Mouse (Mus musculus): Measurements from ENCODE around the gene Cd300lb.

The Cd300lb gene

DNA sequence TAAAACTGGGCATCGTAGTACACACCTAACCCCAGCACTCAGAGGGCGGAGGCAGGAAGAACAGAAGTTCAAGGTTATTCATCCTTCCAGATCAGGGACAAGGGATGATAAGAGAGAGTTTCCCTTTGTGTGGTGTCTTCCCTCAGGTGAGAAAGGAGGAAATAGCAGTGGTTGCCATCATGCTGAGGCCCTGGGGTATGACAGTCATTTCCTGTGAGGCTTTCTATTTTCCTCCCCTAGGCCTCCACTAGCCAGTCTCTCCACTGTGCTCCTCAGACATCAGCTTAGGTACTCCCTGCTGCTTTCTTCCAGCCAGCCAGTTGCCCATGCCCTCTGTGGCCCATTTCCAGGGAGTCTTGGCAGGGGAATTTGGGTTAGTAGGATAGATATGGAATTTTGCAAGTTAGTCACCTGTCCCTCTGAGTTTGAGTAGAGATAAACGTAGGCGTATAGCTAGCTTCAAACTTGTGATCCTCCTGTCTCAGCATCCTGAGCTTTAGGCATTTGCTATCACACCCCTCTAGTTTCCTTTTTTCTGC, 50.9 kb downstream of the Cd300lb start:
- no peak for DNase-seq (ENCODE audit: low read depth, low spot score)

DNA sequence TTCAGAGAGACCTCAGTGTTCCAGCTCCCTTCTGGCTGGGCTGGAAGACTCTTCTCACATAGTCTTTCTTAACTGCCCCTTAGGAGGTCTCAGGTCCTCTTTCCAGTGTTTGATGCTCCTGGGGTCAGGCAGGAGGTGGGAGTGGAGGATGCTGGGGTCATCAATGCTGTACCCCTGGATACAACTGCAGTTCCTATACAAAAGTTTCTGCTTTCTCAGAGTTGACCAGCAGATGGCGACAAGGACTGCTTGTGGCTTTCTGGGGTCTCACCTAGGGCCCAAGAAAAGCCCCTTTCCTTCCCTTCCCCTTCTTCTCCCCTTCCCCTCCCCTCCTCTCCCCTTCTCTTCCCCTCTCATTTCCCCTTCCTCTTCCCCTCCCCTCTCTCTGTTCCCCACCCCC, 53.6 kb downstream of the Cd300lb start:
- DNase-seq (ENCODE audit: low read depth, low spot score) = no peak

DNA sequence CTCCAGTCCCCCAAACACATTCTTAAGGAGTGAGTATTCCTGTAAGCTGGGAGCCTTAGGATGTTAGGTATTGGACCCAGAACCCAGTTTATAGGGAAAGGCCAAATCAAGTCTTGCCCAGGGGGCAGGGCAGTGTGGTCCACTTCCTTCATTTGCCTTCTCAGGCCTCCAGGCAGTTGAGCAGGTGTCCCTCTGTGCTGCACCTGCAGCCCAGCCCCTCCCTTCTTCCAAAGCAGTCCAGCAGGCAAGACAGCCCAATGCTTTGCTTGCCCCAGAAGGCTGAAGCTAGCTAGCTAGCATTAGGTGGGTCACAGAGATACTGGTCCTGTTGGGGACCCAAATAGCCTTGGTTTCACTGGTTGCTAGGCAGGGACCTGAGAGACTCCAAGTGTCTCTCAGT, 54.0 kb downstream of the Cd300lb start:
- DNase-seq (ENCODE audit: low read depth, low spot score) = no peak

DNA sequence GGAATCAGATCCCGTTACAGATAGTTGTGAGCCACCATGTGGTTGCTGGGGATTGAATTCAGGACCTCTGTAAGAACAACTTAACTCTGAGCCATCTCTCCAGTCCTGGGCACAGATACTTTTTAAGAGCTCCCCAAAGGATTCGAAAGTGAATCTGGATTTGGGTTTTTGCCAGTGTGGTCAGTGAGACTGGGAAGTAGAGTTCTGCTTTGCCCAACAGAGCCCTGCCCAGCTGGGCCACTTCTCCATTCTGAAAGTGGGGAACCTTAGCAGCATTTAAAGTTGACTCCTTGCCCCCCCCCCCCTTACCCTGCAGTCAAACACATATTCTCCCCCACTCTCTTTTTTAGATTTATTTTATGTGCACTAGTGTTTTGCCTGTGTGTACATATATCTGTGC, 54.5 kb downstream of the Cd300lb start:
- DNase-seq (ENCODE audit: low read depth, low spot score) = no peak

DNA sequence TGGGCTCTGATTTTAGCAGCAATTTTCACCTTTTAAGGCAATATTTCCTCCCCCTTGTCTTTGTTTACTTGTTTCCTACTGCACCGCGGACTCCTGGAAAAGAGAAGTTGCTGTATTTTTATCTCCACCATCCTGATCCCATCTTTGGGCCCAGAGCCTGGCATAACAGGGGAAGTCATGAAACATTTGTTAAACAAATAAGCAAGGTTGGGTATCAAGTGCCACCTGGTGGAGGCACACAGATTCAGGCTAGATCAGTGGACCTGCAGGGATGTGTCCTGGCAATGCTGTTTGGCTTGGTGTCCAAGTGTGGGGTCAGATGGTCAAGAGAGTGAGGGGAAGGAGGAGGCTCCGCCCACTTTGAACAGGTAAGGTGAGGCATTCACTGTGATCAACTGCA, 57.0 kb downstream of the Cd300lb start:
- DNase-seq (ENCODE audit: low read depth, low spot score) = no peak

DNA sequence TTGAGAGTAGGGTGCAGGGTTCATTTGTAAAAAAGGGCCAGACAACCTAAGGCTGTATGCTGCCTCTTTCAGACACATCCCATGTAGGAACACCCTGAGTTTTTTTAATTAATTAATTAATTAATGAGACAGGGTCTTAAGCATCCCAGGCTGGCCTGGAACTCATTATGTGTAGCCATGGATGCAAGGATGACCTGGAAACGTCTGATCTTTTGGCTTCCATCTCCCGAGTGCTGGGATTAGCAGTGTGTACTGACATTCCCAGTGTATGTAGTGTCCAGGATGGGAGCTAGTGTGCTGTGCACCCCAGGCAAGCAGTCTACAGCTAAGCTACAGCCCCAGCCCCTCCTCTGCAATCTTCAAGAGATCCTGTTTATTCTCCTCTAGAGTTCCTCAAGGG, 57.6 kb downstream of the Cd300lb start:
- no peak for DNase-seq (ENCODE audit: low read depth, low spot score)

DNA sequence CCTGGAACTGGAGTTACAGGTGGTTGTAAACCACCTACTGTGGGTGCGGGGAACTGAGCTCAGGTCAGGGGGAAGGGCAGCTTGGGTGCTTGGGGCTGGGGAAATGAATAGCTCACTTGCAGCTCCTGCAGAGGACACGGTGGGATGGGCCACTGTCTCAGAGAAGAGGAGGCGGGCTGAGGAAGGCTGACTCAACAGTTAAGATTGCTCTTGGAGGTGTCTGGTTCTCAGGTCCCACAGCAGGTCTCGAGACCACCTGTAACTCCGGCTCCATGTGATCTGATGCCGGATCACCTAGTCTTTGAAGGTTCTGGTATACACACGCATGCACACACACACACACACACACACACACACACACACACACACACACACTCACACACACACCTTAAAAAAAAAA, 58.0 kb downstream of the Cd300lb start:
- no peak for DNase-seq (ENCODE audit: low read depth, low spot score)

DNA sequence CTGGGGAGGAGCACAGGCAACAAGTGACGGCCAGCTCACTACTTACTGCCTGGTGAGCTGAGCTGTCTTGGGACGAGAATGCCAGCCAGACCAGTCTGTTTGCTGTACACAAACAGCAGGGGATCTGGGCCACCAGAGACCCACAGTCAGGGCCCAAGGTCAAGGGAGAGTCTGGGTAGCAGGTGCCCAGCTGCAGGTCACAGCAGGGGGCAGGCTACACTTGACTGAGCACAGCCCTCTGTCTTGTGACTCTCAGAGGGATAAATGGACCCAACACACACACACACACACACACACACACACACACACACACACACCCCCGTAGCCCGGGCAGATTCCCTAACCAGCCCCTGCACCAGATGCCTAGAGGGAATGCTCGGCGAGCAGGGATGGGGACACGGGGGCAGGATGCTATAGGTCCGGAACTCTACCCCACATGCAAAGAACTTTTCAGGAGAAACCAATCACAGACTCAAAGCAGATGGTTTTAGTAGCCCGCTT, 58.8 kb downstream of the Cd300lb start:
- DNase-seq (ENCODE audit: low read depth, low spot score) = no peak

DNA sequence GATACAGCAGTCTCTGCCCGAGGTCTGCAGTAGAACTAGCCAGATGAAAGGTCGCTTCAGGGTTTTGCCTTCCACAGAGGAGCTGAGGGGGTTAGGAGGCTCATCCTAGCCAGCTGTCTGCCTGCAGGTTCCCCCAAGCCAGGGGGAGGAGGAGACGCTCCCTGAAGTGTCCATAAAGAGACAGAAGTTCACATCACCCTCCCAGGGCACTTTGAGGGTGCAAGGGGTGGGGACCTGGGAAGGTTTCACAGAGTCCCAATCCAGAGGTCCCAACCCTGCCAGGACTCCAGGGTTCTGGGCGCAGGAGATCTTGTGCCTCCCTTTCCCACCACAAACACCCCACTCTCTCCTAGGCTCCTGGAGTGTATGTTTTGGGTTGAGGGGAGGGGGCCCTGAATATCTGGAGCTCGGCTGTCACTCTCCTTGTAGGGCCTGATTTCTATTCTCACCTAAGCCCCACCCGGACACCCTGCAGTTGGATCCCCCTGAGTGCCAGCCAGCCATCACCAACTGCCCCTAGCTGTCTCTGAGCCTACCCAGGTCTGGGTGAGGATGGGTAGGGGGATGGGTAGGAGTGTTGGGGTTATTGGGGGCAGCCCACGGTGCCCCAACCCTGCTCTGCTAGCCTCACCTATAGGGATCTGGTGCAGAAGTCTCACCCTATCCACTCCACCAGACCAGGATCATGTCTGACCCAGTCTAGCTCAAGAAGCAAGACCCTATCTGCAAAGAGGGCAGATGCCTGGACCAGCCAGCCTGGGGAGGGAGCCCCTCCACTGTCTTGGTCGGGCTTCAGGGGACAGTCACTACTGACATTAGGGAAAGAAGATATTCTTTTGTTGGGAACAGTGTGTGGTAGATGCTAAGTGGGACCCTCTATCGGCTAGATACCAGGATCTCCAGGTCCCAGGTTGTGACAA, 59.7 kb downstream of the Cd300lb start:
- no peak for DNase-seq (ENCODE audit: low read depth, low spot score)

DNA sequence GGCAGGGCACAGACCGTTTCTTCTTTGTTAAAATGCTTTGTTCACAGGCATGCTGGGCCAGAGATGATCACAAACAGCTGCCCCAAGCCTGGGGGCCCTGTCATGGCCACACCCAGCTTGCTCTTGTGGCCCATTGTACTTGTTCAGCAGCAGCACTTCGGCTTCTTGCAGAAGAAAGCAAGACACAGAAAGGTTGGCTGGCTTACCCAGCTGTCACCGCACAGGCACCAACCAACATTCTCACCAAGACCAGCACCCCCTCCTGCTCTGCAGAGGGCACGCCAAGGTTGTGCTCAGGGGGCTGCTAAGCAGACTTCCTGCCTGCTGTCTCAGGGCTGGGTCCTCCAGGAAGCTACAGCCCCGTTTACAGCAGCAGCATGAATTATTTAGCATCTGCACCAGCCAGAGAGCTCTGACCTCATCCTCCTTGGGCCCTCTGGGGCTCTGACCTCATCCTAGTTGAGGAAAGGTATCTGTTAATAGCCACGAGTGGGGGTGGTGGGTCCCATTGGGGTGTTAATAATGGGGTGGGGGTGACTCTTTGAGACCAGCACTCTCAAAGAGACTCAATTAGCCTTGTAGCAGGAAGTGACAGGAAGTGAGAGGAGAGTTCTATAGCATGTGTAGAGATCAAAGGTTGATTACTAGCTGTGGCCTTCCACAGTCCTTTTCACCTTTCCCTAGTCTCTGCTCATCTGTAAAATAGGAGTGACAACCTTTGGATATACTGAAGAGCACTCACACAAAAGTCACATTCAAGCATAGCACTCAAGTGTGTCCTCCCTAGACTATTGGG, 61.0 kb downstream of the Cd300lb start:
- DNase-seq (ENCODE audit: low read depth, low spot score) = no peak
